Mouse (Mus musculus): ENCODE results near the gene Zfp74. TPM values are rescaled to one million over a fixed set of nuclear protein-coding genes. Genes with fewer than 3 reads are reported as not detected.
A peak's percentile ranks its signal among the peaks of the same experiment; 100 is the strongest.

The Zfp74 gene
- polyA plus RNA-seq (2014; fragmentation: Nextera tagmentation; extraction: Ambion mirVana): 12.5 and 13.7 TPM in 2 replicates

GRCm38 (mm10) chr7:29953513-29954401 is at the start of gene Zfp74:
Gene Zfp74, minus strand, starts transcription at chr7:29954089.
- DNase-seq (ENCODE audit: low spot score): peak; percentile 85
- no peaks in the 10 kb centered on the region for H3K36me3 ChIP-seq (ENCODE audit: control insufficient read depth, insufficient read depth, low read length)
- no peaks in the 10 kb centered on the region for H3K4me1 ChIP-seq (replicated peaks; ENCODE audit: control insufficient read depth, insufficient read depth, low read length)
- peak within 1 kb of the TSS; percentile 93 for H3K27ac ChIP-seq (ENCODE audit: low read depth, low read length)
- H3K9ac ChIP-seq (ENCODE audit: low read depth, low read length): peak within 1 kb of the TSS; percentile 94
- peak within 1 kb of the TSS; percentile 71 for H3K4me3 ChIP-seq (ENCODE audit: low read depth, low read length)
- H3K9me3 ChIP-seq (ENCODE audit: control insufficient read depth, low read length): no peaks in the 10 kb centered on the region
- H3K27me3 ChIP-seq (ENCODE audit: control insufficient read depth, insufficient read depth, low read length): no peaks in the 10 kb centered on the region
- ATAC-seq (ENCODE audit: low FRiP score): peak; percentile 93
- peak within 1 kb of the TSS; percentile 40 for H3K4me2 ChIP-seq (replicated peaks; ENCODE audit: low read depth, low read length)
- WGBS: 2% methylated on average over 52 of the region's 52 CpGs

GRCm38 (mm10) chr7:30000601-30001000 is 46.7 kb upstream of the Zfp74 start:
- no peak overlapping the region for H3K4me2 ChIP-seq (replicated peaks; ENCODE audit: low read depth, low read length)
- no peak for DNase-seq (ENCODE audit: low spot score)
- peaks cover 11% of the 10 kb centered on the region; the same call in 1 of the 2 replicates for H3K36me3 ChIP-seq (ENCODE audit: control insufficient read depth, insufficient read depth, low read length)
- no peak for ATAC-seq (ENCODE audit: low FRiP score)
- no peaks in the 10 kb centered on the region for H3K27me3 ChIP-seq (ENCODE audit: control insufficient read depth, insufficient read depth, low read length)
- H3K9me3 ChIP-seq (ENCODE audit: control insufficient read depth, low read length): no peaks in the 10 kb centered on the region
- no peaks in the 10 kb centered on the region for H3K4me1 ChIP-seq (replicated peaks; ENCODE audit: control insufficient read depth, insufficient read depth, low read length)
- H3K9ac ChIP-seq (ENCODE audit: low read depth, low read length): no peak overlapping the region
- WGBS: 93% methylated on average over 5 of the region's 5 CpGs
- H3K4me3 ChIP-seq (ENCODE audit: low read depth, low read length): no peak overlapping the region
- no peak overlapping the region for H3K27ac ChIP-seq (ENCODE audit: low read depth, low read length)

- H3K9me3 ChIP-seq (ENCODE audit: control insufficient read depth, low read length): no peaks in the 10 kb centered on the region
- no peak for DNase-seq (ENCODE audit: low spot score)
- no peaks in the 10 kb centered on the region for H3K4me1 ChIP-seq (replicated peaks; ENCODE audit: control insufficient read depth, insufficient read depth, low read length)
- no peak overlapping the region for H3K4me3 ChIP-seq (ENCODE audit: low read depth, low read length)
- no peak for ATAC-seq (ENCODE audit: low FRiP score)
- H3K4me2 ChIP-seq (replicated peaks; ENCODE audit: low read depth, low read length): no peak overlapping the region
- H3K9ac ChIP-seq (ENCODE audit: low read depth, low read length): no peak overlapping the region
- H3K36me3 ChIP-seq (ENCODE audit: control insufficient read depth, insufficient read depth, low read length): peaks cover 17% of the 10 kb centered on the region; the same call in 1 of the 2 replicates
- whole genome bisulfite sequencing: 94% methylated on average over 8 of the region's 8 CpGs
- no peaks in the 10 kb centered on the region for H3K27me3 ChIP-seq (ENCODE audit: control insufficient read depth, insufficient read depth, low read length)
- H3K27ac ChIP-seq (ENCODE audit: low read depth, low read length): no peak overlapping the region
Measured at GRCm38 (mm10) chr7:29995134-29995533, 41.2 kb upstream of the Zfp74 start.

DNA sequence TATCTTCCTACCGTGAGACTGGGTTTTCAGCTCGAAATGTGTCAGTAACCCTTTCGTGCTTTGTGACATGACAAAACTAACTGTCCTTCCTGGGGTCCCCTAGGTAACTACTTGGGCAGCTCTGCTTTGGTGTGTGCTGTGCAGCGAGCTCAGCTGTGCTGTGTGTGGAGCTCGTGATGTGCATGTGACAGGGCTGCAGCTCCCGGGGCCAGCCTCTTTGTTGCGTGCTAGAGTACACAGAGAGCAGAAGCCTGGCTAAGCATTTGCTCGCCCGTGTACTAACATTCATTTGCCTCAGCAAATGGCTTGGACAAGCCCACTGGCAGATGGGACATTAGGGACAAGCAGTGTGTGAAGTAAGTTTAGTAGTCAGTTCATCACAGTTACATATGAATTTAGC is 39.5 kb upstream of the Zfp74 start:
- 97% methylated on average over 9 of the region's 9 CpGs for WGBS
- DNase-seq (ENCODE audit: low spot score) (no peak), ATAC-seq (ENCODE audit: low FRiP score) (no peak)
- Histone ChIP-seq H3K4me3 (ENCODE audit: low read depth, low read length) (no peak overlapping the region), H3K27me3 (ENCODE audit: control insufficient read depth, insufficient read depth, low read length) (no peaks in the 10 kb centered on the region), H3K4me1 (replicated peaks; ENCODE audit: control insufficient read depth, insufficient read depth, low read length) (no peaks in the 10 kb centered on the region), H3K9ac (ENCODE audit: low read depth, low read length) (no peak overlapping the region), H3K36me3 (ENCODE audit: control insufficient read depth, insufficient read depth, low read length) (peaks cover 13% of the 10 kb centered on the region; the same call in 1 of the 2 replicates), H3K27ac (ENCODE audit: low read depth, low read length) (no peak overlapping the region), H3K9me3 (ENCODE audit: control insufficient read depth, low read length) (no peaks in the 10 kb centered on the region), H3K4me2 (replicated peaks; ENCODE audit: low read depth, low read length) (no peak overlapping the region)

DNA sequence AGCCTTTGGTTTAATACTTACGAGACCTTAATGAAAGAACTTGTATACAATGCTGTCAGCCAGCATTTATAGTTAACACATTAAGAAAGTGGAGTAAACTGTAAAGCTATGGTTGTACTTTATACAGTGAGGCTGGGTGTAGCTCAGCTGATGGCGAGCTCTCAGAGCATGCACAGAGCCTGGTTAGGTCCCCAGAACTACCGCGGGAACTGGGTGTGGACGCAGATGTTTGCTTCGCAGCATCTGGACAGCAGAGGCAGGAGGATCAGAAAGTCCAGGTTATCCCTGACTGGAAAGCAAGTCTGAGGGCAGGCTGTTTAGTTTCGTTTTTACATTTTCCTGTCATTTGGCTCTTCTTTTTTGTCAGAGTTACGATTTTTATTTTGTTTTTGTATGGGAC is 38.8 kb upstream of the Zfp74 start:
- ATAC-seq (ENCODE audit: low FRiP score) (no peak), DNase-seq (ENCODE audit: low spot score) (no peak)
- Histone ChIP-seq H3K9me3 (ENCODE audit: control insufficient read depth, low read length) (no peaks in the 10 kb centered on the region), H3K4me2 (replicated peaks; ENCODE audit: low read depth, low read length) (no peak overlapping the region), H3K36me3 (ENCODE audit: control insufficient read depth, insufficient read depth, low read length) (peaks cover 12% of the 10 kb centered on the region), H3K9ac (ENCODE audit: low read depth, low read length) (no peak overlapping the region), H3K27ac (ENCODE audit: low read depth, low read length) (no peak overlapping the region), H3K4me3 (ENCODE audit: low read depth, low read length) (no peak overlapping the region), H3K27me3 (ENCODE audit: control insufficient read depth, insufficient read depth, low read length) (no peaks in the 10 kb centered on the region), H3K4me1 (replicated peaks; ENCODE audit: control insufficient read depth, insufficient read depth, low read length) (no peaks in the 10 kb centered on the region)
- 98% methylated on average over 8 of the region's 8 CpGs for WGBS

- ATAC-seq (ENCODE audit: low FRiP score) (no peak), DNase-seq (ENCODE audit: low spot score) (no peak)
- no peak overlapping the region for H3K4me3 ChIP-seq (ENCODE audit: low read depth, low read length)
- H3K4me2 ChIP-seq (replicated peaks; ENCODE audit: low read depth, low read length): no peak overlapping the region
- H3K27me3 ChIP-seq (ENCODE audit: control insufficient read depth, insufficient read depth, low read length): no peaks in the 10 kb centered on the region
- WGBS: 87% methylated on average over 11 of the region's 11 CpGs
- no peak overlapping the region for H3K27ac ChIP-seq (ENCODE audit: low read depth, low read length)
- H3K9me3 ChIP-seq (ENCODE audit: control insufficient read depth, low read length): no peaks in the 10 kb centered on the region
- peaks cover 19% of the 10 kb centered on the region for H3K36me3 ChIP-seq (ENCODE audit: control insufficient read depth, insufficient read depth, low read length)
- H3K9ac ChIP-seq (ENCODE audit: low read depth, low read length): no peak overlapping the region
- H3K4me1 ChIP-seq (replicated peaks; ENCODE audit: control insufficient read depth, insufficient read depth, low read length): no peaks in the 10 kb centered on the region
Measured at GRCm38 (mm10) chr7:29989031-29989430, 35.1 kb upstream of the Zfp74 start.

- no peak overlapping the region for H3K4me3 ChIP-seq (ENCODE audit: low read depth, low read length)
- 86% methylated on average over 5 of the region's 5 CpGs for WGBS
- H3K4me2 ChIP-seq (replicated peaks; ENCODE audit: low read depth, low read length): no peak overlapping the region
- DNase-seq (ENCODE audit: low spot score): no peak
- no peak overlapping the region for H3K9ac ChIP-seq (ENCODE audit: low read depth, low read length)
- H3K27me3 ChIP-seq (ENCODE audit: control insufficient read depth, insufficient read depth, low read length): no peaks in the 10 kb centered on the region
- no peak for ATAC-seq (ENCODE audit: low FRiP score)
- H3K4me1 ChIP-seq (replicated peaks; ENCODE audit: control insufficient read depth, insufficient read depth, low read length): no peaks in the 10 kb centered on the region
- H3K27ac ChIP-seq (ENCODE audit: low read depth, low read length): no peak overlapping the region
- H3K36me3 ChIP-seq (ENCODE audit: control insufficient read depth, insufficient read depth, low read length): peaks cover 15% of the 10 kb centered on the region
- no peaks in the 10 kb centered on the region for H3K9me3 ChIP-seq (ENCODE audit: control insufficient read depth, low read length)
Measured at GRCm38 (mm10) chr7:29987551-29987950, 33.7 kb upstream of the Zfp74 start.

DNA sequence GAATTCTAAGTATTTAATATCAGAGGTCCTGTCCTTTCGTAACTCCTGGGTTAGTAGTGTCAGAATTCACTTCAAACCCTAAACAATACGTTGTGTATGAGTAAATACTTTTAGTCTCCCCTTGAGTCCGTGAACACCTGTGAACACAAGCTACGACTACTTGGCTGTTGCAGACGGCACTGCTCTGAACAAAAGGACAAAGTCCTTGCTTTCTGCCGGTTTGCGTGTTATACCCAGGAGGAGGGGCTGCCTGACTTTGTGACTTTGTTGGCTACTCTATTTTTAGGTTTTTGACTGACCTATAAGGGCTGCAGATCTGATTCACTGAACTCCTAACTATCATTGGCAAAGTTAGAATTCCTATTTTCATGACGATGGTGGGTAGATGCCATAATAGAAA is 32.2 kb upstream of the Zfp74 start:
- no peaks in the 10 kb centered on the region for H3K27me3 ChIP-seq (ENCODE audit: control insufficient read depth, insufficient read depth, low read length)
- H3K4me1 ChIP-seq (replicated peaks; ENCODE audit: control insufficient read depth, insufficient read depth, low read length): no peaks in the 10 kb centered on the region
- no peak for DNase-seq (ENCODE audit: low spot score)
- peaks cover 15% of the 10 kb centered on the region for H3K36me3 ChIP-seq (ENCODE audit: control insufficient read depth, insufficient read depth, low read length)
- no peak overlapping the region for H3K27ac ChIP-seq (ENCODE audit: low read depth, low read length)
- H3K9me3 ChIP-seq (ENCODE audit: control insufficient read depth, low read length): no peaks in the 10 kb centered on the region
- no peak overlapping the region for H3K4me3 ChIP-seq (ENCODE audit: low read depth, low read length)
- no peak overlapping the region for H3K9ac ChIP-seq (ENCODE audit: low read depth, low read length)
- ATAC-seq (ENCODE audit: low FRiP score): no peak
- WGBS: 93% methylated on average over 8 of the region's 8 CpGs
- no peak overlapping the region for H3K4me2 ChIP-seq (replicated peaks; ENCODE audit: low read depth, low read length)

Data from hindbrain, embryonic 11.5 days (tissue).